Mouse (Mus musculus) limb, embryonic 14.5 days (tissue): ENCODE measurements around the gene Ier5. TPM values are rescaled to one million over a fixed set of nuclear protein-coding genes. Genes with fewer than 3 reads are reported as not detected.

Experiments
- ATAC-seq: fragments of 200-750 bp; cut with Nextera tagmentation; 2 replicates; pipeline ENCODE4 v1.8.0; 2017; ENCODE audit warnings: low read depth, moderate number of reproducible peaks, moderate TSS enrichment; ENCODE audit not compliant: low FRiP score
- DNase-seq: peaks from one replicate; pipeline ENCODE4 v3.0.0-alpha.2; 2015; ENCODE audit warnings: low spot score
- H3K27ac ChIP-seq: fragments of 300-500 bp; sonication (generic); replicated peaks from 2 replicates; pipeline ENCODE4 v1.5.1; 2014; ENCODE audit warnings: low read depth, mild to moderate bottlenecking, low read length, moderate library complexity, mixed read lengths
- H3K27me3 ChIP-seq: fragments of 300-500 bp; sonication (generic); 2 replicates; pipeline ENCODE4 v1.6.1; 2014; ENCODE audit warnings: low read length, mixed read lengths; ENCODE audit not compliant: control insufficient read depth, insufficient read depth
- H3K36me3 ChIP-seq: fragments of 300-500 bp; sonication (generic); 2 replicates; pipeline ENCODE4 v1.6.1; 2014; ENCODE audit warnings: mild to moderate bottlenecking, low read length, moderate library complexity, mixed read lengths; ENCODE audit not compliant: control insufficient read depth, insufficient read depth
- H3K4me1 ChIP-seq: fragments of 300-500 bp; sonication (generic); 2 replicates; pipeline ENCODE4 v1.6.1; 2014; ENCODE audit warnings: antibody characterized with exemption, low read length, mixed read lengths; ENCODE audit not compliant: control insufficient read depth, insufficient read depth
- H3K4me2 ChIP-seq: fragments of 300-500 bp; sonication (generic); replicated peaks from 2 replicates; pipeline ENCODE4 v1.6.1; 2014; ENCODE audit warnings: low read depth, mild to moderate bottlenecking, low read length, moderate library complexity; ENCODE audit not compliant: severe bottlenecking
- H3K4me3 ChIP-seq: fragments of 300-500 bp; sonication (generic); replicated peaks from 2 replicates; pipeline ENCODE4 v1.5.1; 2014; ENCODE audit warnings: low read length
- H3K9ac ChIP-seq: fragments of 300-500 bp; sonication (generic); 2 replicates; pipeline ENCODE4 v1.6.1; 2014; ENCODE audit warnings: mild to moderate bottlenecking, low read depth, low read length, moderate library complexity; ENCODE audit not compliant: severe bottlenecking
- H3K9me3 ChIP-seq: fragments of 300-500 bp; sonication (generic); 2 replicates; pipeline ENCODE4 v1.6.1; 2016; ENCODE audit warnings: low read length; ENCODE audit not compliant: control insufficient read depth
- POLR2A ChIP-seq: fragments of 200-500 bp; IDR thresholded peaks from 2 replicates; pipeline ENCODE4 v1.8.0; 2012; ENCODE audit warnings: inconsistent platforms, mild to moderate bottlenecking, moderate library complexity, borderline replicate concordance; ENCODE audit not compliant: insufficient read depth, insufficient read length; ENCODE audit errors: extremely low read depth
- WGBS: fragments of 180-500 bp; shearing (Covaris S2); extraction: QIAGEN DNeasy Blood & Tissue Kit; methylation state at CpG from one replicate; pipeline ENCODE4 v1.1.7; 2014; 5-methylcytosine and 5-hydroxymethylcytosine counted together
- polyA plus RNA-seq, 2 experiments: library from polyadenylated mRNA; depleted of rRNA in 1 of 2; stranded (reverse) in 1 of 2; unstranded in 1 of 2; fragments of >200 nt; fragmentation: Nextera tagmentation in 1 of 2; extraction: Ambion mirVana in 1 of 2; gene quantifications; 2 replicates each; pipeline versions ENCODE4 v1.2.1 to v1.2.3; 2012 to 2014

Gene Ier5
- polyA plus RNA-seq, 2 experiments = 13.6 to 25.1 TPM

DNA sequence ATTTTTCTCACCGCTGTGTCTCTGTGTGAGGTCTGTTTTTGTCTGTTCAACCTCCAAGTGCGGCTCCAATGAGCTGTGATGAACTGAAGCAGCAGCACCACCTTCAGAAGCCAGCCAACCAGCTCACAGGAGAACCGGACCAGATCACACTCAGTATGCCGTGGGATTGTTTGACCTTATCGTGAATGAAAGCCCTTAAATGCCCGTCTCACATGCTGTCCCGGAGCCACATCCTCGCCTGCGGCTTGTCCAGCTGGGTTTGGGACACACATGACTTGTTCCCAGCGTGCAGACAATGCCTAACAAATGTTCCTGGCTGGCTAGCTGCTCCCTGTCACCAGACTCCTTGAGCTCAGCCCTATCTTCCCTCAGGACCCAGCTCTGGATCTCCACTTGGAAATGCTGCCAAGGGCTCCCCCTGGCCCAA, 47.7 kb downstream of the Ier5 start:
- peaks cover 43% of the 10 kb centered on the region for H3K4me1 ChIP-seq
- H3K9me3 ChIP-seq = no peaks in the 10 kb centered on the region
- 44% methylated on average over 10 of the region's 10 CpGs for WGBS
- no peak overlapping the region for H3K4me2 ChIP-seq
- DNase-seq (no peak), ATAC-seq (no peak)
- no peak overlapping the region for H3K4me3 ChIP-seq
- H3K36me3 ChIP-seq = no peaks in the 10 kb centered on the region
- no peak for TF ChIP-seq POLR2A
- no peaks in the 10 kb centered on the region for H3K27me3 ChIP-seq
- H3K27ac ChIP-seq = peak overlapping the region; percentile 44; the same call in 1 of the 2 replicates
- no peak overlapping the region for H3K9ac ChIP-seq

DNA sequence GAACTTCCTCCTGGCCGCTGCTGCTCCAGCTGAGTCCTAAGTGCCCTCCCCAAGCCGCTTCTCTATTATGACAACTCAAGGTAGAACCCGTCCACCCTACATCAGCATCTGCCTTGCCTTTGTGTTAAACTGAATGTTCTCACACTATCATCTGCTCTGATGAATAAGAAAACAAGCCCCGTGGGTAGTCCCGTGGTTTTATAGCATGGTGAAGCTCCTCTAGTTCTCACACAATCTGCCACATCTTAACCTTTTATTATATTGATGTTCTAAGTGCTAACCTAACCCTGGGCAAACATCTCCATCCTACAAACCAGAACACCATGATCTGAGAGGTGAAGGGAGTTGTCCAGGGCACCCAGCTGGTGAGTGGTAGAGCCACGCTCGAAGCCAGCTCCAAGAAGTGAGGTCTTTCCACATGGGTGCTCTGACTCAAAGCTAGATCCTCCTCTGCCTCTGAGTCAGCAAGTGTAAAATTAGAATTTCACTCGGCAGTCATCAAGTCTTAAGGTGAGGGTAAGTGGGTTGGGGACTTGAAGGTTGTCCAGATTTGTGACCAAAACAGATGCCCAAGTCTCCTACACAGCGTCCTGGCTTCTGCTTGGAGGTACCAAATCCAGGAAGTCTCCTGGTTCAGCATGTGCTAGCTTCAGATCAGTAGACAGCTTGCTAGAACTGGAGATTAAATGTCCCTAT, 48.4 kb downstream of the Ier5 start:
- TF ChIP-seq POLR2A = no peak
- Histone ChIP-seq H3K27me3 (no peaks in the 10 kb centered on the region), H3K9ac (no peak overlapping the region), H3K4me3 (no peak overlapping the region), H3K9me3 (no peaks in the 10 kb centered on the region), H3K4me2 (no peak overlapping the region), H3K4me1 (peaks cover 43% of the 10 kb centered on the region), H3K36me3 (no peaks in the 10 kb centered on the region), H3K27ac (no peak overlapping the region; the same call in 1 of the 2 replicates)
- WGBS = 84% methylated on average over 9 of the region's 9 CpGs
- ATAC-seq (no peak), DNase-seq (no peak)

DNA sequence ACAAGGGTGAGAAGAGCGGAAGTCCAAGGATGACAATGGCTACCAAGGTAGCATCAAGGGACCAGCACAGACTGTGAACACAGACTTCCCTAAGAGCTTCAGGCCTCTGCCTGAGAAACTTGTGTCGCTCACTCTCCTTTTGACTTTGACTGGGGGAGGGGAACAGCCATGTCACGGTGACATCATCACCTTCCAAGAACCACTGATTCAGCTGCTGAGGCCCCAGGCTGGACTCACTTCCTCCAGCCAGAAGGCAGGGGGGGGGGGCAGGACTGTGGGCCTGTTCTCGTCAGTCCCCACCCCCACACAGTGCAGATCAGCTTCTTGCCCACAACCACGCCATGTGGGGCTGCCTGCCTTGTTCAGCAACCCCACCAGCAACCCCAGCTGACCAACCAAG, 49.3 kb downstream of the Ier5 start:
- no peak overlapping the region for H3K27ac ChIP-seq
- DNase-seq (peak; percentile 40), ATAC-seq (no peak)
- TF ChIP-seq POLR2A = no peak
- WGBS = 37% methylated on average over 5 of the region's 5 CpGs
- H3K4me2 ChIP-seq = no peak overlapping the region
- no peaks in the 10 kb centered on the region for H3K36me3 ChIP-seq
- H3K27me3 ChIP-seq = no peaks in the 10 kb centered on the region
- peak overlapping the region; percentile 25; the same call in 1 of the 2 replicates for H3K9ac ChIP-seq
- no peaks in the 10 kb centered on the region for H3K9me3 ChIP-seq
- H3K4me3 ChIP-seq = no peak overlapping the region
- peaks cover 41% of the 10 kb centered on the region for H3K4me1 ChIP-seq

DNA sequence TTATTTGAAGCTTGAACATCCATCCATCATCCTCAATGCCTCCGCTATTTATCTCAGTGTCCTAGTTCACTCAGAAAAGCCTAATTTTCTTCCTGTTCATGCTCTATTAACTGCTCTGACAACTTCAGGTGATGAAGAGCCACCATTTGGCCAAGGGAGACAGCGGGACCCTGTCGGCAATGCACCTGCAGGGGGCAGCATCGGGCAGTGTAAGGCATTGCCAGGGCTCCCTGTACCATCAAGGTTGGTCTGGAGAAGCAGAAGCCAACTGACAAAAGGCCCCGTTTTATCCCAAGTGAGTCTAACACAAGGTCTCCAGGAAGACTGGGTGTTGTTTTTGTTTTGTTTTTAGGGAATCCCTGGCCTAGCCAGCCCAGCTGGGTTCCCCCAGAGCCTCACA, 50.5 kb downstream of the Ier5 start:
- DNase-seq (peak; percentile 93), ATAC-seq (peak; percentile 55; the same call in 1 of the 2 replicates)
- no peaks in the 10 kb centered on the region for H3K36me3 ChIP-seq
- TF ChIP-seq POLR2A = no peak
- no peak overlapping the region for H3K27ac ChIP-seq
- H3K4me1 ChIP-seq = peaks cover 32% of the 10 kb centered on the region
- WGBS = 7% methylated on average over 5 of the region's 5 CpGs
- H3K4me2 ChIP-seq = no peak overlapping the region
- no peaks in the 10 kb centered on the region for H3K27me3 ChIP-seq
- no peak overlapping the region for H3K4me3 ChIP-seq
- no peak overlapping the region for H3K9ac ChIP-seq
- no peaks in the 10 kb centered on the region for H3K9me3 ChIP-seq

Other genes starting within 250 kb of the Ier5 start
- 1.4 TPM in 2 replicates for gene Cacna1e, start 215.1 kb downstream of the Ier5 start, polyA plus RNA-seq (2012; rRNA removed)
- gene Cacna1e, start 215.1 kb downstream of the Ier5 start, polyA plus RNA-seq (2014; fragmentation: Nextera tagmentation; extraction: Ambion mirVana) = 0.51 and 1.1 TPM in 2 replicates
- gene Mr1, start 47.2 kb upstream of the Ier5 start, polyA plus RNA-seq (2012; rRNA removed) = 6.9 and 8.2 TPM in 2 replicates
- 10.5 TPM in 2 replicates for gene Mr1, start 47.2 kb upstream of the Ier5 start, polyA plus RNA-seq (2014; fragmentation: Nextera tagmentation; extraction: Ambion mirVana)
- gene Stx6, start 59.1 kb upstream of the Ier5 start, polyA plus RNA-seq (2012; rRNA removed) = 80.1 and 85.2 TPM in 2 replicates
- gene Stx6, start 59.1 kb upstream of the Ier5 start, polyA plus RNA-seq (2014; fragmentation: Nextera tagmentation; extraction: Ambion mirVana) = 89.9 and 111 TPM in 2 replicates
- gene BC034090, start 144.8 kb upstream of the Ier5 start, polyA plus RNA-seq (2012; rRNA removed) = 28.0 and 31.4 TPM in 2 replicates
- 5.6 and 6.7 TPM in 2 replicates for gene BC034090, start 144.8 kb upstream of the Ier5 start, polyA plus RNA-seq (2014; fragmentation: Nextera tagmentation; extraction: Ambion mirVana)